Mouse (Mus musculus): ENCODE results near the gene Mgat4d. TPM values are rescaled to one million over a fixed set of nuclear protein-coding genes. Genes with fewer than 3 reads are reported as not detected.
"Not testable (repeated sequence)": the region's sequence is repeated elsewhere in the genome, so short reads cannot be mapped to it uniquely, and the experiment has no call there.

Mgat4d gene
- polyA plus RNA-seq, 1 experiment from 2014 or later: not detected

- H3K36me3 ChIP-seq: no peaks in the 10 kb centered on the region
- no peaks in the 10 kb centered on the region for H3K9me3 ChIP-seq
- no peak overlapping the region for H3K4me3 ChIP-seq
- H3K4me1 ChIP-seq (replicated peaks): no peaks in the 10 kb centered on the region
- DNase-seq (ENCODE audit: low spot score): no peak
- H3K27ac ChIP-seq: no peak overlapping the region
- WGBS: 74% methylated on average over 4 of the region's 4 CpGs
- H3K27me3 ChIP-seq (ENCODE audit: insufficient read depth, poor library complexity, severe bottlenecking): no peaks in the 10 kb centered on the region
Observed at GRCm38 (mm10) chr8:83397726-83398125, 49.5 kb downstream of the Mgat4d start.

DNA sequence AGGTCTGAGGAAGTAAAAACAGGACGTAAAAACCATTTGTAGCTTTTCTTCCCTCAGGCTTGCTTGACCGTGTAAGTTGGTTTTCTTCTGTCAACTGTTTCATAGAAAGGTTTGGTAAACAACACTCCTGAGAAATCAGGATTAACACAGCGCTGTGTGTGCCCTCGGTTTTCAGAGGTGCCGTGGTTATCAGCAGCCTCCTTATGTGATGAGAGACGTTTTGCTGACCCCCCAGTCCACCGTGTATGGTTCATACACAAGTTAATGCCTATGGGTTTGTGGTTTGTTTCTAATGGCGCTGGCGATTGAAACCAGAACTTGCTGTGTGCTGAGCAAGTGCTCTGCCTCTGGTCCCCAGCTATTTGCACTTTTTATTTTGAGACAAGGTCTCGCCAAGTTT is 57.3 kb downstream of the Mgat4d start:
- Histone ChIP-seq H3K27me3 (ENCODE audit: insufficient read depth, poor library complexity, severe bottlenecking) (no peaks in the 10 kb centered on the region), H3K27ac (no peak overlapping the region), H3K4me1 (replicated peaks) (no peaks in the 10 kb centered on the region), H3K9me3 (no peaks in the 10 kb centered on the region), H3K4me3 (no peak overlapping the region), H3K36me3 (no peaks in the 10 kb centered on the region)
- no peak for DNase-seq (ENCODE audit: low spot score)
- WGBS: 85% methylated on average over 10 of the region's 10 CpGs

DNA sequence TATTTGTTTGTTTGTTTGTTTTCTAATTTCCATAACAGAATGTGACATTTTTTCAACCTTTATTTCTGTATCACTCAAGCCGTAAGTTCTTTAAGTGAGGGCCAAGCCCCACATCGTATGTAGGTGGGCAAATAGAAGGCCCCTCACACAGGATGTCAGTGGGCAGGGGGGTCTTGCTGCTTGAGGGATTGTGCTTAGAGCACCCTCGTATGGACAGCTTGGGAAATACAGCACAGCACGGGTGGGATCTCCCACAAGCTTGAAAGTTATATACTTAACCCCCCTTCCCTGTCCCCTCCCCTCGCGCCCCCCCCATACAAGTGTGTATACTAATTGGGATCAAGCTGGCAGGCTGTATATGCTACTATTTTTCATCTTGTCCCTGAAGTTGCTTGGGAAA is 58.6 kb downstream of the Mgat4d start:
- no peak overlapping the region for H3K4me3 ChIP-seq
- no peaks in the 10 kb centered on the region for H3K9me3 ChIP-seq
- H3K36me3 ChIP-seq: no peaks in the 10 kb centered on the region
- WGBS: 35% methylated on average over 6 of the region's 6 CpGs
- H3K27ac ChIP-seq: no peak overlapping the region
- no peaks in the 10 kb centered on the region for H3K4me1 ChIP-seq (replicated peaks)
- no peaks in the 10 kb centered on the region for H3K27me3 ChIP-seq (ENCODE audit: insufficient read depth, poor library complexity, severe bottlenecking)
- DNase-seq (ENCODE audit: low spot score): peak; percentile 18

- no peaks in the 10 kb centered on the region for H3K27me3 ChIP-seq (ENCODE audit: insufficient read depth, poor library complexity, severe bottlenecking)
- 84% methylated on average over 7 of the region's 7 CpGs for WGBS
- no peaks in the 10 kb centered on the region for H3K9me3 ChIP-seq
- no peak overlapping the region for H3K27ac ChIP-seq
- no peak overlapping the region for H3K4me3 ChIP-seq
- no peaks in the 10 kb centered on the region for H3K36me3 ChIP-seq
- no peak for DNase-seq (ENCODE audit: low spot score)
- no peaks in the 10 kb centered on the region for H3K4me1 ChIP-seq (replicated peaks)
Observed at GRCm38 (mm10) chr8:83408496-83408895, 60.2 kb downstream of the Mgat4d start.

GRCm38 (mm10) chr8:83416878-83417277 is 68.6 kb downstream of the Mgat4d start:
- Histone ChIP-seq H3K4me3 (no peak overlapping the region), H3K4me1 (replicated peaks) (no peaks in the 10 kb centered on the region), H3K27me3 (ENCODE audit: insufficient read depth, poor library complexity, severe bottlenecking) (no peaks in the 10 kb centered on the region), H3K36me3 (no peaks in the 10 kb centered on the region), H3K27ac (no peak overlapping the region), H3K9me3 (no peaks in the 10 kb centered on the region)
- no peak for DNase-seq (ENCODE audit: low spot score)
- 98% methylated on average over 15 of the region's 15 CpGs for WGBS

DNA sequence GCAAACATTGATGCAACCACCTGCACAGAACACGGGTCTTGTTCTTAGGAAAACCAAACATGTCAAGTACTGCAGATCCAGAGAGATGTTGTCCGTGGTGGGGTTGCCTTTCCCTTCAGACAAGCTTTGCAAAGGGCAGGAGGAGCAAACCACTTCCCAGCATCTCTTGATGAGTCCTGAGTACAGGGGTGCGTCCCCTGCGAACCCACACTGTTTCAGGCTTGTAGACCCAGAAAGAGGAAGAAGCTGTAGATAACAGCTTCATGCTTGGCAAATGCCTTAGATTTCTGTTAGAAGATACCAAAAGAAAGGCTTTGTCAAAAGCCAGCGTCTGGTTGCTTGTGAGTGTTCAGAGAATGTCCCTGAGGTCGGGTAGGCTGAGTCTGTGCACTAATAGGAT is 69.7 kb downstream of the Mgat4d start:
- 0 out of 2 replicates have a peak, but pooled peaks cover 1% of the 10 kb centered on the region for H3K4me1 ChIP-seq (replicated peaks)
- 85% methylated on average over 6 of the region's 6 CpGs for WGBS
- H3K4me3 ChIP-seq: no peak overlapping the region
- no peak overlapping the region for H3K27ac ChIP-seq
- H3K36me3 ChIP-seq: no peaks in the 10 kb centered on the region
- no peak for DNase-seq (ENCODE audit: low spot score)
- H3K9me3 ChIP-seq: no peaks in the 10 kb centered on the region
- H3K27me3 ChIP-seq (ENCODE audit: insufficient read depth, poor library complexity, severe bottlenecking): no peaks in the 10 kb centered on the region

DNA sequence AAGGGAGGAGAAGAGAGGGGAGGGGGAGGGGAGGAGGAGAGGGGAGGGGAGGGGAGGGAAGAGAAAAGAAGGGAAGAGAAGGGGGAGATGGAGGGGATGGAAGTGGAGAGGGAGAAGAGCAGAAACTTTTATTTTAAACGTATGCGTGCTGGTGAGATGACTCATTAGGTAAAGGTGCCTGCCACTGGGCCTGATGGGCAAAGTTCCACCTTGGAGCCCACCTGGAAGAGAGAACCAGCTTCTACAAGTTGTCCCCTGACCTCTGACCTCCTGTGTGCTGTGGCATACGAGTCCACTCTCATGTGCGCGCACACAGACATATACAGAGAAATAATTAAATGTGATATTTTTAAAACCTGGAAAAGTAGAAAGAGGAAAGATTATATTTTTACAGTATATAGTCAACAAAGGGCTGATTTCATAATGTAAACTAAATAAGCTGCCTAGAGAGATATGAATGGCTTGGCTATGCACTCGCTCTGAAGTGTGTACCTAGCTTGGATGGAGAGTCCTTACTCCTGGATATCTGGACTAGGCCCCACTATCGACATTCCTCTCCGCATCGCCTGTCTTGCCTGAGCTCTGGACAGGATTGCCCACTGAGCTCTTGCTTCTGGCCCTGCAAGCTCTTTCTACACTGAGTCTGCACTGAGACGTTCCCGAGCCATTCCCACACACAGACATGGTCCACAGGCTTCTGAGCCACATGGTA is 70.7 kb downstream of the Mgat4d start:
- DNase-seq (ENCODE audit: low spot score): no peak
- H3K9me3 ChIP-seq: no peaks in the 10 kb centered on the region
- no peak overlapping the region for H3K27ac ChIP-seq
- no peak overlapping the region for H3K4me3 ChIP-seq
- 0 out of 2 replicates have a peak, but pooled peaks cover 3% of the 10 kb centered on the region for H3K4me1 ChIP-seq (replicated peaks)
- H3K36me3 ChIP-seq: no peaks in the 10 kb centered on the region
- H3K27me3 ChIP-seq (ENCODE audit: insufficient read depth, poor library complexity, severe bottlenecking): no peaks in the 10 kb centered on the region
- WGBS: 91% methylated on average over 11 of the region's 11 CpGs

GRCm38 (mm10) chr8:83421354-83421753 is 73.1 kb downstream of the Mgat4d start:
- Histone ChIP-seq H3K4me1 (replicated peaks) (peaks cover 8% of the 10 kb centered on the region; the same call in 1 of the 2 replicates), H3K27ac (no peak overlapping the region), H3K9me3 (no peaks in the 10 kb centered on the region), H3K36me3 (no peaks in the 10 kb centered on the region), H3K4me3 (no peak overlapping the region), H3K27me3 (ENCODE audit: insufficient read depth, poor library complexity, severe bottlenecking) (no peaks in the 10 kb centered on the region)
- WGBS: 97% methylated on average over 1 of the region's 1 CpGs
- DNase-seq (ENCODE audit: low spot score): no peak

DNA sequence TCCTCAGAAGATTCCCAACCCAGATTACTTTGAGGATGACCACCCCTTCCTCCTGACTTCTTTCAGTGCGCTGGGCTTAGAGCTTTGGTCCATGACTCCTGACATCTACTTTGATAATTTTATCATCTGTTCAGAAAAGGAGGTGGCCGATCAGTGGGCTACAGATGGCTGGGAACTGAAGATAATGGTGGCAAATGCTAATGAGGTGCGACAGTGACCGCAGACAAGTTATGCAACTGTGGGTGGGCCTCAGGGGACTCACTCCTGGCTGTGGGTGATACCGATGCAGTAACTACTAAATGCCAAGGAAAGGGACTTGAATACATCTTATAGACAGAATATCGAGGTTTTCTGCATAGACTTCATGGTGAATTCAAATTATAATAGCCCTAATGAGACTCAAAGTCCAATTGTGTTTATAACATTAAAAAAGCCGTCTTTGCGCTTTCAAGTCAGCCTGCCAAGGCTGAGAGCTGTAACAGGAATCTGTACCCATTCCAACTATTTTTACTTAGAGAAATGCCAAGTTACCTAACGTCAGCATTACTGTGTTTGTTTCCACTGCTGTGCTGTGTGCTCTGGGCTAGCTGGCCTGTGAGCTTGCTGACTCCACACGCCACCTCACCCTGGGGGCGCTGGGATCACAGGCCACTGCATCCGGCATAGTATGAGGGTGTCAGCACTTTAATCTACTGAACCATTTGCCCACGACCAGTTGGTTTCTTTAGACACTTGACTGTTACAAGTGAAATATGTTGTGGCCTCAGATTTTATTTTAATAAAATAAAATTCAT is 75.0 kb downstream of the Mgat4d start:
- no peaks in the 10 kb centered on the region for H3K36me3 ChIP-seq
- H3K4me3 ChIP-seq: no peak overlapping the region
- no peak overlapping the region for H3K27ac ChIP-seq
- no peak for DNase-seq (ENCODE audit: low spot score)
- peaks cover 8% of the 10 kb centered on the region; the same call in 1 of the 2 replicates for H3K4me1 ChIP-seq (replicated peaks)
- 78% methylated on average over 13 of the region's 13 CpGs for WGBS
- H3K9me3 ChIP-seq: no peaks in the 10 kb centered on the region
- H3K27me3 ChIP-seq (ENCODE audit: insufficient read depth, poor library complexity, severe bottlenecking): no peaks in the 10 kb centered on the region

DNA sequence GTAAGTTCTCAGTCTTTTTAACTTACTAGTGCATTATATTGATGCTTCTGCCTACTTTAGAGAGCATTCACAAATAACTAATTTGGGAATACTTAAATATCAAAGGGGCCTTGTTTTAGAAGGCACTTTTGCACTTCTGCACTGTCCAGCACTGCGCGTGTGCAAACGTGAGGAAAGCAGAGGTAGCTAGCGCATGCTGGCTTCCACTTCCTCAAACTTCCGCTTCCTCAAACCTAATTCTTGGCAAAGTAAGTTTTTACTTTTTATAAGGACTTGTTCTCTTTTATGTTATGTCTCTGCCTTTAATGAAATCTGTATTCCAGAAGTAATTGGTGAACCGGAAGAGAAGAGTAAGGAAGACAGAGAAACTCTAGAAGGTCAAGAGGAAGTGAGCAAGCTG is 76.9 kb downstream of the Mgat4d start:
- no peak for DNase-seq (ENCODE audit: low spot score)
- Histone ChIP-seq H3K4me1 (replicated peaks) (peaks cover 8% of the 10 kb centered on the region; the same call in 1 of the 2 replicates), H3K4me3 (no peak overlapping the region), H3K27me3 (ENCODE audit: insufficient read depth, poor library complexity, severe bottlenecking) (no peaks in the 10 kb centered on the region), H3K27ac (no peak overlapping the region), H3K9me3 (no peaks in the 10 kb centered on the region), H3K36me3 (no peaks in the 10 kb centered on the region)
- WGBS: 89% methylated on average over 6 of the region's 6 CpGs

DNA sequence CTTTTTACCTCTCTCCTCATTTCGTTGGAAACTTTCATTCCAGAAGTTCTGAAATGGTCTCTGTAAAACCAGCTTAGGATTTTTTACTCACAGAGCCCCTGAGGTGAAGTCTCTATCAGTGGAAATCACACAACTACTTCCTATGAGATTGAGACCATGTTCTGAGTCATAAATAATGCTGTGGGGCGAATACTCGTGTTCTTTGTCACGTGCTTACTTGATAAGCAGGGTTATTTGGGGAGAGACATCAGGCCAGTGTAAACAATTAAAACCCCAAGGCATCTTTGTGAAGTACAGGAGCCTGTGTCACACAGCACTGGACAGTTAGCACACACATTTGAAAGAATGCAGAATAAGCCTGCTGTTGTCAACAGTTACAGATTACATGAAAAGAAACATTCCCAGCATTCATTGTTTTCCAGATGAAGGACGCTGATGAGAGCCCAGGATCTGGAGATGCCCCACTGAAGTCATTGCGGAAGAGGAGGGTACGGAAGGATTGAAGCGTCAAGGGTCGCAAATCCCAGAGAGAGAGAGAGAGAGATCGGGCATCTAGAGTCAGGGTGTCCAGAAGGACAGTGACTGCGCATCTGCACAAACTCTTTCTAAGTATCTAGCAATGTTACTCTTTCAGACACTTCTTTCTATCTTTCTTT is 78.0 kb downstream of the Mgat4d start:
- DNase-seq (ENCODE audit: low spot score): no peak
- H3K27ac ChIP-seq: no peak overlapping the region
- no peak overlapping the region for H3K4me3 ChIP-seq
- peaks cover 8% of the 10 kb centered on the region; the same call in 1 of the 2 replicates for H3K4me1 ChIP-seq (replicated peaks)
- 82% methylated on average over 11 of the region's 11 CpGs for WGBS
- H3K36me3 ChIP-seq: no peaks in the 10 kb centered on the region
- H3K27me3 ChIP-seq (ENCODE audit: insufficient read depth, poor library complexity, severe bottlenecking): no peaks in the 10 kb centered on the region
- H3K9me3 ChIP-seq: no peaks in the 10 kb centered on the region

DNA sequence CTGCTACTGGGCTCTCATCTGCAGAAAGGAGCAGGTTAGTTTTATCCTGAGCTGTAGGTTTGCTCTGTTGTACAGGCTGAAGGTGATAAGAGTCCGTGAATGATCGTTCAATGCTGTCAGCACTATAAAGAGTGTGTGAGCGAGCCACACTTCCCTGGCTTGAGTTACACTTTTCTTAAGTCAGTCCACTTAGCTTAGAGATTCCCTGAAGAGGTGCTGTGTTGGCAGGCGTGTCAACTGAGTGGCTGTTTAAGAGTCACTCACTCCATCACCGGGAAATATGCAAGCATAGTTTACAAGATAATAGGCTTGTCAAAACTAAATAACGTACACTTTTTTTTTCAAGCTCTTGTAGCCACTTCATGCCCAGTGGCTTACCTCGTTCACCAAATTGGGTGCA is 78.7 kb downstream of the Mgat4d start:
- H3K4me3 ChIP-seq: no peak overlapping the region
- 86% methylated on average over 7 of the region's 7 CpGs for WGBS
- H3K4me1 ChIP-seq (replicated peaks): peaks cover 8% of the 10 kb centered on the region; the same call in 1 of the 2 replicates
- H3K27me3 ChIP-seq (ENCODE audit: insufficient read depth, poor library complexity, severe bottlenecking): no peaks in the 10 kb centered on the region
- no peaks in the 10 kb centered on the region for H3K9me3 ChIP-seq
- H3K27ac ChIP-seq: no peak overlapping the region
- H3K36me3 ChIP-seq: no peaks in the 10 kb centered on the region
- no peak for DNase-seq (ENCODE audit: low spot score)

- not testable (repeated sequence) for H3K9me3 ChIP-seq; H3K27ac ChIP-seq; DNase-seq (ENCODE audit: low spot score); H3K4me1 ChIP-seq (replicated peaks); H3K4me3 ChIP-seq; H3K27me3 ChIP-seq (ENCODE audit: insufficient read depth, poor library complexity, severe bottlenecking)
- peaks cover 12% of the 10 kb centered on the region for H3K36me3 ChIP-seq
- WGBS: 92% methylated on average over 3 of the region's 3 CpGs
Observed at GRCm38 (mm10) chr8:83428621-83429020, 80.3 kb downstream of the Mgat4d start.
